Mouse (Mus musculus): Measurements from ENCODE around the gene Nup93.
A peak's percentile ranks its signal among the peaks of the same experiment; 100 is the strongest.
"Not testable (repeated sequence)": the region's sequence is repeated elsewhere in the genome, so short reads cannot be mapped to it uniquely, and the experiment has no call there.

The Nup93 gene

GRCm38 (mm10) chr8:94214252-94215173 lies at the start of gene Nup93:
Gene Nup93, plus strand, starts transcription at chr8:94214564.
- peak; percentile 100 for DNase-seq

GRCm38 (mm10) chr8:94165772-94166171 lies 48.6 kb upstream of the Nup93 start:
- DNase-seq: not testable (repeated sequence)

- peak; percentile 93 for DNase-seq
These were observed 47.1 kb upstream of the Nup93 start for GRCm38 (mm10) chr8:94167244-94167643.

- no peak for DNase-seq
These were observed 44.8 kb upstream of the Nup93 start for GRCm38 (mm10) chr8:94169547-94169946.

- DNase-seq: peak; percentile 57
These were observed 43.0 kb upstream of the Nup93 start for GRCm38 (mm10) chr8:94171321-94171755.

GRCm38 (mm10) chr8:94172075-94172808 lies 42.1 kb upstream of the Nup93 start, which contains the start of gene Mt2:
Gene Mt2, plus strand, starts transcription at chr8:94172664.
- peak; percentile 76 for DNase-seq

- no peak for DNase-seq
These were observed 41.3 kb upstream of the Nup93 start for GRCm38 (mm10) chr8:94172809-94173732.

GRCm38 (mm10) chr8:94173848-94174403 lies 40.4 kb upstream of the Nup93 start:
- DNase-seq: no peak

- DNase-seq: no peak
These were observed 39.6 kb upstream of the Nup93 start for GRCm38 (mm10) chr8:94174619-94175213.

- DNase-seq: no peak
These were observed 36.5 kb upstream of the Nup93 start for GRCm38 (mm10) chr8:94177716-94178390.

GRCm38 (mm10) chr8:94178857-94179712 lies 35.3 kb upstream of the Nup93 start, which contains the start of gene Mt1:
Gene Mt1, plus strand, starts transcription at chr8:94179082.
- DNase-seq: peak; percentile 91

GRCm38 (mm10) chr8:94179713-94180560 lies 34.4 kb upstream of the Nup93 start:
- peak; percentile 28 for DNase-seq

- no peak for DNase-seq
These were observed 33.8 kb upstream of the Nup93 start for GRCm38 (mm10) chr8:94180561-94180908.

GRCm38 (mm10) chr8:94182055-94182929 lies 32.1 kb upstream of the Nup93 start:
- peak; percentile 17 for DNase-seq

- DNase-seq: peak; percentile 85
These were observed 31.2 kb upstream of the Nup93 start for GRCm38 (mm10) chr8:94183117-94183516.

GRCm38 (mm10) chr8:94184357-94184843 lies 30.0 kb upstream of the Nup93 start:
- DNase-seq: no peak

GRCm38 (mm10) chr8:94185791-94186190 lies 28.6 kb upstream of the Nup93 start:
- no peak for DNase-seq

- peak; percentile 87 for DNase-seq
These were observed 27.8 kb upstream of the Nup93 start for GRCm38 (mm10) chr8:94186542-94186941.
